Mouse (Mus musculus) liver, postnatal 0 days (tissue): ENCODE measurements around the gene Adam12.

ENCODE experiments used
- CTCF ChIP-seq: sonication (generic); IDR thresholded peaks from 2 replicates; pipeline ENCODE4 v1.5.1; 2016; ENCODE audit warnings: antibody characterized with exemption, low read depth
- EP300 ChIP-seq: IDR thresholded peaks from 2 replicates; pipeline ENCODE4 v1.6.1; 2016; ENCODE audit warnings: antibody characterized with exemption, low read depth, mild to moderate bottlenecking

DNA sequence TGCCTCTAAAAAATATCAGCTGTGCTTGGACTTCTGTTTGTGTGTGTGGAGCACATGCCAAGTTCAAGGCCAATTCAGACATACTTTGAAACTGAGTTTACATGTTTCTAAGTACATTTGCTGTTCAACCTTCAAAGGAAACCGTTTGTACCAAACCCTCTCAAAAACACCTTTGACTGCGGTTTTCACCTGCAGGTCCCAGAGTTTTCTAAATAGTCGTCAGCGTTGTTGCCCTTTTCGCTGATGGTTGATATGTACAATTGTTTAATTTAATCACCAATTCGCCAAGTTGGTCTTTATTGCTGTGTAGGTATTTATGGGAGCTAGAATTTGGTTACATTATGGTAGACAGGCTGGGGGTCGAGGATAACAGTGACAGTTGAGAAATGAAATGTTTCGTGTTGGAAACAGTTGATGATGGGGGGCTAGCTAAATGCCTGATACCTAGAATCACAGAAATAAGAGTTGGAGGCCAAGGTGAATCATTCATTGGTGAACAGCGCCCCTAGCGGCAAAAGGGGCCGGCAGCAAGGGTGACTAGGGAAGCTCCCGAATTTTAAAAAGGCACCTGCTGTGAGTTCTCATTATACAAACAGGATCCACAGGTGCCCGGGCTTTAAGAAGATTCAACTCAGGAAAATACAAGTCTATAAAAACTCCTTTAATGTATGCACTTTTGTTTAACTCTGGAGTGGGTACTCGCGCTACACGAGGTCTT is 8.3 kb downstream of the Adam12 start:
- TF ChIP-seq EP300 (no peak), CTCF (peak; percentile 81)
